In genomic region chr5:110094030-110094846, GRCm38 (mm10) we compare ENCODE assay signal across 8 mouse cellular contexts. TPM values are rescaled to one million over a fixed set of nuclear protein-coding genes. Genes with fewer than 3 reads are reported as not detected.
A peak's percentile ranks its signal among the peaks of the same experiment; 100 is the strongest.
DNase-seq lines count a peak whose midpoint lies in the region; ATAC-seq lines count a peak whose summit lies in the region.

Gm35315 (minus strand) TSS chr5:110094420.

- H3K4me1 ChIP-seq in hindbrain, embryonic 16.5 days (ENCODE audit: control insufficient read depth, insufficient read depth, low read depth, low read length), result peaks cover 5% of the 10 kb centered on the region; the same call in 1 of the 2 replicates

- peak within 1 kb of the TSS; percentile 56 for H3K4me3 ChIP-seq in hindbrain, embryonic 16.5 days (ENCODE audit: low read length)

- no peaks in the 10 kb centered on the region for H3K36me3 ChIP-seq in hindbrain, embryonic 16.5 days (ENCODE audit: control insufficient read depth, insufficient read depth, low read length)

- under 1% methylated on average over 22 of the region's 25 CpGs for WGBS in hindbrain, embryonic 16.5 days

- peak within 1 kb of the TSS; percentile 90 for H3K4me2 ChIP-seq in hindbrain, embryonic 16.5 days (ENCODE audit: low read length)

- H3K9ac ChIP-seq in hindbrain, embryonic 16.5 days (ENCODE audit: low read depth, low read length), result peak within 1 kb of the TSS; percentile 73

- H3K27ac ChIP-seq in hindbrain, embryonic 16.5 days (ENCODE audit: low read depth, low read length), result peak within 1 kb of the TSS; percentile 68

- ATAC-seq in hindbrain, embryonic 16.5 days, result peak; percentile 98

- H3K9me3 ChIP-seq in hindbrain, embryonic 16.5 days (ENCODE audit: control insufficient read depth, low read length), result no peaks in the 10 kb centered on the region

- no peaks in the 10 kb centered on the region for H3K27me3 ChIP-seq in hindbrain, embryonic 16.5 days (replicated peaks; ENCODE audit: control insufficient read depth, insufficient read depth, low read length)

- DNase-seq in ZHBTc4 (ENCODE audit: low read depth, low spot score), result peak; percentile 95
- DNase-seq in cerebellum, postnatal 36 days, result peak; percentile 79 to 84
- peak; percentile 90 for DNase-seq in gastrocnemius, adult 18-20 months (ENCODE audit: low spot score)
- DNase-seq in left cerebral cortex, adult 11 months (ENCODE audit: low spot score), result peak; percentile 91
- DNase-seq in lung, postnatal 4 days, result peak; percentile 87 to 90
- DNase-seq in right cerebral cortex, adult 18-20 months, result peak; percentile 92
- peak; percentile 88 for DNase-seq in urinary bladder, postnatal 14 days (ENCODE audit: low spot score)

RNA-seq across cellular contexts. Expression of gene Gm35315, which starts in this region (rescaled TPM):
- under 1 TPM; 0.24 to 0.39 TPM for total RNA-seq in gastrocnemius, adult 18-20 months (2021)
- 0.71 and 0.85 TPM in 2 replicates for polyA plus RNA-seq in hindbrain, embryonic 16.5 days (2015; fragmentation: Nextera tagmentation; extraction: Ambion mirVana)

Comparison
In these comparisons a context has a peak if more than half of its experiments do, and no peak if none do; other contexts are left out.
1. Peak in every context shown above with its lines: DNase-seq, ATAC-seq, H3K4me3 ChIP-seq and H3K27ac ChIP-seq.
2. Peak in DNase-seq in gastrocnemius, adult 18-20 months; RNA of the gene not detected or under 1 TPM.
3. Peak in ATAC-seq, H3K4me3 ChIP-seq, H3K27ac ChIP-seq, H3K9ac ChIP-seq and H3K4me2 ChIP-seq in hindbrain, embryonic 16.5 days; RNA of the gene not detected or under 1 TPM.